24 mouse cellular contexts compared by ENCODE assay signal in genomic region chr3:9365791-9366190, GRCm38 (mm10).
A peak's percentile ranks its signal among the peaks of the same experiment; 100 is the strongest.
DNase-seq lines count a peak whose midpoint lies in the region; ATAC-seq lines count a peak whose summit lies in the region.
"Had no signal": no experiment of that assay in that cellular context is flagged by ENCODE, and none has a peak within 500 bp of the region (broad histone marks: within the 10 kb centered on the region; RNA-seq: fewer than 3 reads in every experiment).

No protein-coding gene starts in this region.

- WGBS in heart, embryonic 11.5 days (ENCODE audit: insufficient replicate concordance): 78% methylated on average over 9 of the region's 9 CpGs
- WGBS in limb, embryonic 11.5 days: 84% methylated on average over 9 of the region's 9 CpGs
- 83% methylated on average over 9 of the region's 9 CpGs for WGBS in limb, embryonic 10.5 days

- no peaks in the 10 kb centered on the region for H3K4me1 ChIP-seq in heart, embryonic 11.5 days (ENCODE audit: control insufficient read depth, insufficient read depth, low read length)
- H3K4me1 ChIP-seq in limb, embryonic 11.5 days (ENCODE audit: control insufficient read depth, insufficient read depth, low read length): no peaks in the 10 kb centered on the region
- no peaks in the 10 kb centered on the region for H3K4me1 ChIP-seq in limb, embryonic 10.5 days
- H3K4me1 ChIP-seq: embryonic facial prominence, embryonic 12.5 days; forebrain, embryonic 13.5 days; forebrain, embryonic 15.5 days had no signal

- no peak overlapping the region for H3K4me3 ChIP-seq in heart, embryonic 11.5 days (ENCODE audit: low read depth, low read length)
- H3K4me3 ChIP-seq in limb, embryonic 11.5 days (ENCODE audit: low read depth, low read length): no peak overlapping the region
- H3K4me3 ChIP-seq in limb, embryonic 10.5 days: no peak overlapping the region
- H3K4me3 ChIP-seq: embryonic facial prominence, embryonic 10.5 days; embryonic facial prominence, embryonic 12.5 days; forebrain, embryonic 13.5 days; forebrain, embryonic 15.5 days had no signal

- no peak overlapping the region for H3K4me2 ChIP-seq in heart, embryonic 11.5 days
- no peak overlapping the region for H3K4me2 ChIP-seq in limb, embryonic 11.5 days (ENCODE audit: low read depth, severe bottlenecking)
- H3K4me2 ChIP-seq: embryonic facial prominence, embryonic 12.5 days; forebrain, embryonic 13.5 days; forebrain, embryonic 15.5 days had no signal

- peak; percentile 59 for DNase-seq in heart, adult 11 months
- DNase-seq in limb, embryonic 11.5 days (ENCODE audit: low spot score): peak; percentile 16
- no peak for DNase-seq in limb, embryonic 10.5 days (ENCODE audit: low spot score)
- DNase-seq in urinary bladder, postnatal 4 days (ENCODE audit: low spot score in 2 of 2): peak; percentile 1 to 33
- DNase-seq in urinary bladder, postnatal 25 days (ENCODE audit: low spot score): no peak
- DNase-seq: adrenal gland, adult 8-10 months; adrenal gland, postnatal 14 days; adrenal gland, postnatal 36 days; B cell, adult 2 months; cerebellum, adult 11-12 months; cerebellum, adult 2 months; cerebellum, adult 9-10 months; cerebellum, postnatal 10 days; cerebellum, postnatal 25 days had no signal

- ATAC-seq in heart, embryonic 11.5 days (replicated peaks; ENCODE audit: insufficient number of reproducible peaks, low FRiP score, low TSS enrichment): no peak
- ATAC-seq in limb, embryonic 11.5 days (ENCODE audit: insufficient number of reproducible peaks, low FRiP score, low TSS enrichment, low read depth): no peak
- ATAC-seq: activated CD4-positive, CD25-positive, alpha-beta regulatory T cell, adult 4 months; CD4-positive, CD25-positive, alpha-beta regulatory T cell, adult 4 months; forebrain, embryonic 13.5 days; forebrain, embryonic 15.5 days; Patski had no signal

- H3K27me3 ChIP-seq in heart, embryonic 11.5 days (ENCODE audit: control insufficient read depth, insufficient read depth, low read length): no peaks in the 10 kb centered on the region
- no peaks in the 10 kb centered on the region for H3K27me3 ChIP-seq in limb, embryonic 11.5 days (ENCODE audit: control insufficient read depth, insufficient read depth, low read length)
- H3K27me3 ChIP-seq in limb, embryonic 10.5 days (ENCODE audit: low read depth, poor library complexity, severe bottlenecking): no peaks in the 10 kb centered on the region
- H3K27me3 ChIP-seq: CH12.LX; embryonic facial prominence, embryonic 12.5 days; forebrain, embryonic 13.5 days; forebrain, embryonic 15.5 days had no signal

- no peak overlapping the region for H3K9ac ChIP-seq in heart, embryonic 11.5 days (ENCODE audit: low read depth, low read length)
- H3K9ac ChIP-seq in limb, embryonic 11.5 days (ENCODE audit: low read length): no peak overlapping the region
- H3K9ac ChIP-seq: embryonic facial prominence, embryonic 12.5 days; forebrain, embryonic 13.5 days; forebrain, embryonic 15.5 days had no signal

- no peak overlapping the region for H3K27ac ChIP-seq in heart, embryonic 11.5 days (ENCODE audit: low read depth, low read length)
- no peak overlapping the region for H3K27ac ChIP-seq in limb, embryonic 11.5 days (replicated peaks; ENCODE audit: low read depth, low read length)
- no peak overlapping the region for H3K27ac ChIP-seq in limb, embryonic 10.5 days
- H3K27ac ChIP-seq: embryonic facial prominence, embryonic 10.5 days; embryonic facial prominence, embryonic 12.5 days; forebrain, embryonic 13.5 days; forebrain, embryonic 15.5 days had no signal

- H3K36me3 ChIP-seq in heart, embryonic 11.5 days (ENCODE audit: control insufficient read depth, insufficient read depth, low read length): no peaks in the 10 kb centered on the region
- no peaks in the 10 kb centered on the region for H3K36me3 ChIP-seq in limb, embryonic 11.5 days (ENCODE audit: control insufficient read depth, insufficient read depth, low read length)
- H3K36me3 ChIP-seq in limb, embryonic 10.5 days: no peaks in the 10 kb centered on the region
- H3K36me3 ChIP-seq: embryonic facial prominence, embryonic 10.5 days; embryonic facial prominence, embryonic 12.5 days; forebrain, embryonic 15.5 days; G1E had no signal

- H3K9me3 ChIP-seq in heart, embryonic 11.5 days (replicated peaks; ENCODE audit: control insufficient read depth, low read length): no peaks in the 10 kb centered on the region
- H3K9me3 ChIP-seq in limb, embryonic 11.5 days (ENCODE audit: control insufficient read depth, low read length): no peaks in the 10 kb centered on the region
- no peaks in the 10 kb centered on the region for H3K9me3 ChIP-seq in limb, embryonic 10.5 days (replicated peaks)
- H3K9me3 ChIP-seq: embryonic facial prominence, embryonic 10.5 days; embryonic facial prominence, embryonic 12.5 days; forebrain, embryonic 15.5 days; G1E had no signal

Comparison
In these comparisons a context has a peak if more than half of its experiments do, and no peak if none do; other contexts are left out.
1. DNase-seq: peak in heart, adult 11 months (single experiment), limb, embryonic 11.5 days (single experiment) and urinary bladder, postnatal 4 days (2 of 2); none in limb, embryonic 10.5 days (single experiment) and urinary bladder, postnatal 25 days (single experiment).